Mouse (Mus musculus) lung, postnatal 0 days (tissue): Measurements from ENCODE around the gene Klk13. TPM values are rescaled to one million over a fixed set of nuclear protein-coding genes. Genes with fewer than 3 reads are reported as not detected.
A peak's percentile ranks its signal among the peaks of the same experiment; 100 is the strongest.
"Not testable (repeated sequence)": the region's sequence is repeated elsewhere in the genome, so short reads cannot be mapped to it uniquely, and the experiment has no call there.

Experiments
- ATAC-seq: fragments of 200-750 bp; cut with Nextera tagmentation; 2 replicates; pipeline ENCODE4 v1.8.0; 2017; ENCODE audit warnings: moderate library complexity
- DNase-seq: peaks from one replicate; pipeline ENCODE4 v3.0.0-alpha.2; 2016; ENCODE audit warnings: low spot score
- H3K27ac ChIP-seq: fragments of 300-500 bp; sonication (generic); 2 replicates; pipeline ENCODE4 v1.5.1; 2014; ENCODE audit warnings: antibody characterized with exemption, mild to moderate bottlenecking, low read length, mixed read lengths
- H3K27me3 ChIP-seq: fragments of 300-500 bp; sonication (generic); replicated peaks from 2 replicates; pipeline ENCODE4 v1.6.1; 2014; ENCODE audit warnings: low read length, mixed read lengths; ENCODE audit not compliant: insufficient read depth
- H3K36me3 ChIP-seq: fragments of 300-500 bp; sonication (generic); 2 replicates; pipeline ENCODE4 v1.6.1; 2014; ENCODE audit warnings: low read length, mixed read lengths; ENCODE audit not compliant: insufficient read depth
- H3K4me1 ChIP-seq: fragments of 300-500 bp; sonication (generic); 2 replicates; pipeline ENCODE4 v1.6.1; 2014; ENCODE audit warnings: antibody characterized with exemption, low read depth, low read length, mixed read lengths; ENCODE audit not compliant: insufficient read depth
- H3K4me2 ChIP-seq: fragments of 300-500 bp; sonication (generic); replicated peaks from 2 replicates; pipeline ENCODE4 v1.6.1; 2014; ENCODE audit warnings: low read depth, mild to moderate bottlenecking, low read length, moderate library complexity, mixed read lengths
- H3K4me3 ChIP-seq: fragments of 300-500 bp; sonication (generic); 2 replicates; pipeline ENCODE4 v1.5.1; 2014; ENCODE audit warnings: low read depth, low read length
- H3K9ac ChIP-seq: fragments of 300-500 bp; sonication (generic); replicated peaks from 2 replicates; pipeline ENCODE4 v1.6.1; 2014; ENCODE audit warnings: low read depth, mild to moderate bottlenecking
- H3K9me3 ChIP-seq: fragments of 300-500 bp; sonication (generic); 2 replicates; pipeline ENCODE4 v1.6.1; 2016; ENCODE audit warnings: low read length, mixed read lengths
- CTCF ChIP-seq: IDR thresholded peaks from 2 replicates; pipeline ENCODE4 v1.5.1; 2016; ENCODE audit warnings: antibody characterized with exemption, mild to moderate bottlenecking
- EP300 ChIP-seq: IDR thresholded peaks from 2 replicates; pipeline ENCODE4 v1.6.1; 2016; ENCODE audit warnings: antibody characterized with exemption, mild to moderate bottlenecking, control low read depth
- WGBS: fragments of 180-500 bp; shearing (Covaris S2); extraction: QIAGEN DNeasy Blood & Tissue Kit; methylation state at CpG from one replicate; pipeline ENCODE4 v1.1.7; 2014; 5-methylcytosine and 5-hydroxymethylcytosine counted together
- polyA plus RNA-seq: library from polyadenylated mRNA; unstranded; fragments of >200 nt; fragmentation: Nextera tagmentation; extraction: Ambion mirVana; gene quantifications from 2 replicates; pipeline ENCODE4 v1.2.1, GENCODE M21; 2015

Gene Klk13
- 4.8 and 6.3 TPM in 2 replicates for polyA plus RNA-seq

- no peak for DNase-seq
- TF ChIP-seq CTCF (no peak), EP300 (no peak)
- H3K4me2 ChIP-seq = peak within 1 kb of the TSS; percentile 33; the same call in 1 of the 2 replicates
- no peak for ATAC-seq
- no peaks in the 10 kb centered on the region for H3K36me3 ChIP-seq
- no peak within 1 kb of the TSS for H3K9ac ChIP-seq
- no peak within 1 kb of the TSS for H3K4me3 ChIP-seq
- H3K9me3 ChIP-seq = no peaks in the 10 kb centered on the region
- no peaks in the 10 kb centered on the region for H3K27me3 ChIP-seq
- 44% methylated on average over 4 of the region's 4 CpGs for WGBS
- H3K27ac ChIP-seq = no peak within 1 kb of the TSS
- no peaks in the 10 kb centered on the region; the same call in none of the 2 replicates for H3K4me1 ChIP-seq
Observed at GRCm38 (mm10) chr7:43712267-43712666, at the start of gene Klk13. Klk13 (plus strand) TSS chr7:43712567.

GRCm38 (mm10) chr7:43662804-43663203 lies 49.6 kb upstream of the Klk13 start:
- ATAC-seq (no peak), DNase-seq (no peak)
- Histone ChIP-seq H3K4me1 (no peaks in the 10 kb centered on the region), H3K4me2 (no peak overlapping the region), H3K27ac (no peak overlapping the region), H3K36me3 (no peaks in the 10 kb centered on the region), H3K27me3 (no peaks in the 10 kb centered on the region), H3K9ac (no peak overlapping the region), H3K4me3 (no peak overlapping the region), H3K9me3 (no peaks in the 10 kb centered on the region)
- 67% methylated on average over 1 of the region's 1 CpGs for WGBS
- no peak for TF ChIP-seq CTCF
- TF ChIP-seq EP300 = no peak

GRCm38 (mm10) chr7:43667221-43667620 lies 45.1 kb upstream of the Klk13 start:
- not testable (repeated sequence) for H3K4me2 ChIP-seq, H3K36me3 ChIP-seq, H3K9ac ChIP-seq, ATAC-seq, H3K27ac ChIP-seq, H3K4me3 ChIP-seq, H3K4me1 ChIP-seq, H3K9me3 ChIP-seq, H3K27me3 ChIP-seq, DNase-seq
- 82% methylated on average over 4 of the region's 4 CpGs for WGBS

GRCm38 (mm10) chr7:43668582-43668981 lies 43.8 kb upstream of the Klk13 start:
- DNase-seq (peak; percentile 57), ATAC-seq (no peak)
- TF ChIP-seq CTCF (peak; percentile 62), EP300 (no peak)
- Histone ChIP-seq H3K4me2 (no peak overlapping the region), H3K4me1 (peaks cover 7% of the 10 kb centered on the region; the same call in 1 of the 2 replicates), H3K4me3 (no peak overlapping the region), H3K27ac (no peak overlapping the region), H3K9me3 (no peaks in the 10 kb centered on the region), H3K36me3 (no peaks in the 10 kb centered on the region), H3K27me3 (no peaks in the 10 kb centered on the region), H3K9ac (no peak overlapping the region)
- 17% methylated on average over 3 of the region's 3 CpGs for WGBS

- Histone ChIP-seq H3K9me3 (no peaks in the 10 kb centered on the region), H3K27ac (peak overlapping the region; percentile 11; the same call in 1 of the 2 replicates), H3K9ac (no peak overlapping the region), H3K4me3 (peak overlapping the region; percentile 65; the same call in 1 of the 2 replicates), H3K36me3 (0 out of 2 replicates have a peak, but pooled peaks cover 12% of the 10 kb centered on the region), H3K4me2 (peak overlapping the region; percentile 72), H3K4me1 (peaks cover 7% of the 10 kb centered on the region; the same call in 1 of the 2 replicates), H3K27me3 (no peaks in the 10 kb centered on the region)
- no peak for ATAC-seq
- 64% methylated on average over 11 of the region's 11 CpGs for WGBS
- TF ChIP-seq CTCF (no peak), EP300 (no peak)
- DNase-seq = peak; percentile 34
Observed at GRCm38 (mm10) chr7:43671064-43671808, 41.1 kb upstream of the Klk13 start.

GRCm38 (mm10) chr7:43671809-43672580 lies 40.4 kb upstream of the Klk13 start, which contains the start of gene Ctu1:
Ctu1 (plus strand) TSS chr7:43672016.
- peak; percentile 99 for ATAC-seq
- peak; percentile 99 for DNase-seq
- peak within 1 kb of the TSS; percentile 72 for H3K4me2 ChIP-seq
- peak within 1 kb of the TSS; percentile 64 for H3K9ac ChIP-seq
- H3K36me3 ChIP-seq = peaks cover 19% of the 10 kb centered on the region; the same call in 1 of the 2 replicates
- peak within 1 kb of the TSS; percentile 71 for H3K27ac ChIP-seq
- H3K27me3 ChIP-seq = no peaks in the 10 kb centered on the region
- H3K4me1 ChIP-seq = peaks cover 7% of the 10 kb centered on the region; the same call in 1 of the 2 replicates
- peak within 1 kb of the TSS; percentile 65 for H3K4me3 ChIP-seq
- WGBS = under 1% methylated on average over 26 of the region's 26 CpGs
- no peak for TF ChIP-seq CTCF
- TF ChIP-seq EP300 = peak; percentile 52; the same call in 1 of the 2 replicates
- no peaks in the 10 kb centered on the region for H3K9me3 ChIP-seq
